Mouse (Mus musculus): Measurements from ENCODE around the gene Pnpla1.

- TF ChIP-seq CTCF (IDR thresholded peaks at IDR 0.05; ENCODE audit: borderline replicate concordance, insufficient read depth, low read depth, low read length): no peak
- no peak for TF ChIP-seq POLR2A (IDR thresholded peaks at IDR 0.05; ENCODE audit: borderline replicate concordance, insufficient read depth, low read length)
Measured at GRCm38 (mm10) chr17:28858205-28858604, at the start of gene Pnpla1.
